Mouse (Mus musculus) olfactory bulb, adult 2 months (tissue): ENCODE data around the gene Tpcn1.

Experiments
- CTCF ChIP-seq: fragments of 200-500 bp; IDR thresholded peaks from 2 replicates; pipeline ENCODE4 v1.5.1; 2012; ENCODE audit warnings: low read depth, mild to moderate bottlenecking, low read length, moderate library complexity; ENCODE audit not compliant: insufficient read depth
- POLR2A ChIP-seq: fragments of 200-500 bp; IDR thresholded peaks from 2 replicates; pipeline ENCODE4 v1.6.1; 2012; ENCODE audit warnings: mild to moderate bottlenecking, low read depth, low read length, moderate library complexity; ENCODE audit not compliant: insufficient read depth

DNA sequence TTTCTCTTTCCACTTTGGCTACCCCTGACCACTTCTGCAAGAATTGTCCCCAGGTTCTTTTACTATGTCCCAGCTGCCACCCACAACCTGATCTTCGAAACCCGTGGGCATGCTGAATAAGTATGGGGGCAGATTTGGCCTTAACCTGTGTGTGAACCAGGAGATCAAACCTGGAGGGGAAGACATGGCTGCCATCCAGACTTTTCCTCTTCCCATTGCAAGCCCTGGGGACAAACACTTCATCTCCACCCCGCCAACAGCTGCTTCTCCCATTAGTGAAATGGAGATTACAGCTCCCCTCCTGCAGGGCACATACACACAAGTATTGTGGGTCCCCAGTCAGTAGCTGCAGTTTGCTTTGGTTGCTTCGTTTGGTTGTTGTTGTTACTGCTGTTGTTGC, 81.2 kb downstream of the Tpcn1 start:
- TF ChIP-seq CTCF (no peak), POLR2A (no peak)
